Mouse (Mus musculus): Measurements from ENCODE around the gene AL607142.1. TPM values are rescaled to one million over a fixed set of nuclear protein-coding genes. Genes with fewer than 3 reads are reported as not detected.

AL607142.1 gene
- polyA plus RNA-seq, 1 experiment, result not detected

DNA sequence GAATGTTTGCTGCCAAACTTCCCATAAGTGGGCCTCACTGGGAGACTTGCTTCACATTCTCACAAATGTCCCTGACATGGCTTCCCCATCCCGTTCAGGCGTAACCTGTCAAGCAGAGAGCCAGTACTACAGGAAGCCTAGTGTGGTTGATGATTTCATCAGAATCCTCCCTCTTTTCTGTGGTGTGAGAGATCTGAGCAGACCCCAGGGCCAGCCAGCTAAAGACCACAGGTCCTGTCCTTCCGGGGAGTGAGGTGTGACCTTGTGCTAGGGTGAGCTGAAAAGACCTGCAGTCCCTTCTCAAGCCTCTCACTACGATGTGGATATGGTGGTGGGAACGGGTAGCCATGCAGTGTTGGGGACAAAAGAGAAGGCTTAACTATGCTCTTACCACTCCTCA is 17.7 kb downstream of the AL607142.1 start:
- TF ChIP-seq POLR2A (IDR thresholded peaks at IDR 0.05; ENCODE audit: borderline replicate concordance, low read depth, low read length) (no peak), CTCF (IDR thresholded peaks at IDR 0.05; ENCODE audit: low read depth, low read length) (no peak)
- no peak overlapping the region for H3K4me3 ChIP-seq (ENCODE audit: insufficient read depth, low read length)
- peaks cover 4% of the 10 kb centered on the region; the same call in 1 of the 2 replicates for H3K4me1 ChIP-seq (ENCODE audit: control insufficient read depth, insufficient read depth, low read length)
- H3K27ac ChIP-seq (ENCODE audit: insufficient read depth, low read depth, low read length), result no peak overlapping the region

DNA sequence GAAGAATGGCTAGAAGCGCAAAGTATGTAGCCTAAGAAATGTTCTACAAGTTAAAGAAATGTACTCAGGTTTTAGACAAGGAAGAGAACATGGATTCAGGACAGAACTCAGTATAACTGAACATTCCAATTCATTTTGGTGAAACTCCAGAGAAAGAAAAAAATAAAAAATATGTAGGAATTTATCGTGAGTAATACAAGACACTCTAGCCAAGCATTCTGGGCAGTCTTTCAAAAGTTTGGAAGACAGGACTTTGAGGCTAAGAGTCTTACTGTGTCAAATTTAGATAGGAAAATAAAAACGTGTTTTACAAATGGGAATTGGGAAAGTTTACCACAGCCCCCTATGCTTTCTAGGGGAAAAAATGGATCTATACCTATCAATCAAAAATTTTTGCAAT is 18.9 kb downstream of the AL607142.1 start:
- Histone ChIP-seq H3K27ac (ENCODE audit: insufficient read depth, low read depth, low read length) (no peak overlapping the region), H3K4me3 (ENCODE audit: insufficient read depth, low read length) (no peak overlapping the region), H3K4me1 (ENCODE audit: control insufficient read depth, insufficient read depth, low read length) (peaks cover 13% of the 10 kb centered on the region)
- TF ChIP-seq CTCF (IDR thresholded peaks at IDR 0.05; ENCODE audit: low read depth, low read length) (no peak), POLR2A (IDR thresholded peaks at IDR 0.05; ENCODE audit: borderline replicate concordance, low read depth, low read length) (no peak)

DNA sequence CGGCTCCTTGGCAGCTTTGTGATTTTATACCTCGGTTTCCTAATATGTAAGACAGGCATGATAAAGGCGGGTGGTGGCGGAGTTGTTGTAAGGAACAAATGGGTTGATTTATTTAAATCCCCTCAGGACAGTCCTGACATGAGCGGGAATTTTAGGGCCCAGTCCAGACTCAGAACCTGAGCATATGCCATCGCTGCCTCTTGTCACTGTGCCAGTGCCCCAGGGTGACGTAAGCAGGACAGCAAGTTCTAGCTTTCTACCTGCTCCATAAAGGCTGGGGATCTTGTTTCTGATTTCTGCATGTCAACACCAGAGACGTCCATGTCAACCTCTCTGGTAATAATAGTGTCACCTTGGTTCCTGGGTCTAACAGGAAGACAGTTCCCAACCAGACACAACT is 24.7 kb downstream of the AL607142.1 start:
- no peak overlapping the region for H3K4me3 ChIP-seq (ENCODE audit: insufficient read depth, low read length)
- no peak overlapping the region for H3K27ac ChIP-seq (ENCODE audit: insufficient read depth, low read depth, low read length)
- TF ChIP-seq POLR2A (IDR thresholded peaks at IDR 0.05; ENCODE audit: borderline replicate concordance, low read depth, low read length), result no peak
- no peak for TF ChIP-seq CTCF (IDR thresholded peaks at IDR 0.05; ENCODE audit: low read depth, low read length)
- peaks cover 13% of the 10 kb centered on the region for H3K4me1 ChIP-seq (ENCODE audit: control insufficient read depth, insufficient read depth, low read length)

DNA sequence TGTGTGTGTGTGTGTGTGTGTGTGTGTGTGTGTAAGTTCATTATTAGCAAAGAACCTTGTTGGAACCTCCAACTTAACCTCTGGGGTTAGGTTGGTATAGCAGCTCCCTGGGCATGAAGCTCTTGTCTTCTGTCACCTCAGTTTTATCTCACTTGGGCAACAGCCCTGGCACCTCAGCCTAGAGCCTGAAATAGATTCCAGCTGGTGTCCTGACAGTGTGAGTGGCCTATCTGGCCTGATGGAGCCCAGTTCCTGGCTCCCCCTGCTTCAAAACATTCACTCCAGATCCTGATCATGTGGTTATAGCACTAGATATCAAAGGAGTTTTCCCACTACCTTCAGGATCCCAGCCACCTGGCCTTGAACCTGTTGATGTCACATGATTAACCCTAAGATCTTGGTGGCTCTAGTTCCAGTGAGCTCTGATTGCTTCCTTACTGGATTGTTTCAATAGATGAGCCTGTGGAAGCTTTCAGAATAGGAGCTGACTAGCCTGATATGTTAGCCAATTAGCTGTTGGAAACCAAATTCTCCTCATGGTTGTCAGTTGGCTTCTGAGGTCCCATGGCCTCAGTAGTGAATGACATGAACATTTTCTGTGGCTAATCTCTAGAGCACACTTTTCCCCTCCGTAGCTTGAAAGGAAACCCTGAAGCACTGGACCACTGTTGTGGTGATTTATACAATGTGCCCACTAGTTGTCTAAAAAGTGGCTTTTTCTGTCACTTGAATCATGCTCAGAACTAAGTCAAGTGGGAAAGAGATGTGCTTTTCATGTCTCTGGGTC is 27.4 kb downstream of the AL607142.1 start:
- H3K4me1 ChIP-seq (ENCODE audit: control insufficient read depth, insufficient read depth, low read length), result peaks cover 12% of the 10 kb centered on the region
- H3K27ac ChIP-seq (ENCODE audit: insufficient read depth, low read depth, low read length), result no peak overlapping the region
- no peak for TF ChIP-seq POLR2A (IDR thresholded peaks at IDR 0.05; ENCODE audit: borderline replicate concordance, low read depth, low read length)
- TF ChIP-seq CTCF (IDR thresholded peaks at IDR 0.05; ENCODE audit: low read depth, low read length), result no peak
- no peak overlapping the region for H3K4me3 ChIP-seq (ENCODE audit: insufficient read depth, low read length)

DNA sequence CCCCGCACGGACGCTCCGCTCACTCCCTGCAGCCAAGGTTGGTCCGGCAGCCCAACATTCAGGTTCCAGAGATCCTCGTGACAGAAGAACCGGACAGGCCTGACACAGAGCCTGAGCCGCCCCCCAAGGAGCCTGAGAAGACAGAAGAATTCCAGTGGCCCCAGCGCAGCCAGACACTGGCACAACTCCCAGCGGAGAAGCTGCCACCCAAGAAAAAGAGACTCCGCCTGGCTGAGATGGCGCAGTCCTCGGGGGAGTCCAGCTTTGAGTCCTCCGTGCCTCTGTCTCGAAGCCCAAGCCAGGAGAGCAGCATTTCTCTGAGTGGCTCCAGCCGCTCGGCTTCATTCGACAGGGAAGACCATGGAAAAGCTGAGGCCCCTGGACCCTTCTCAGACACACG is 32.1 kb downstream of the AL607142.1 start:
- TF ChIP-seq CTCF (IDR thresholded peaks at IDR 0.05; ENCODE audit: low read depth, low read length), result no peak
- Histone ChIP-seq H3K4me1 (ENCODE audit: control insufficient read depth, insufficient read depth, low read length) (peaks cover 3% of the 10 kb centered on the region), H3K4me3 (ENCODE audit: insufficient read depth, low read length) (no peak overlapping the region), H3K27ac (ENCODE audit: insufficient read depth, low read depth, low read length) (no peak overlapping the region)

DNA sequence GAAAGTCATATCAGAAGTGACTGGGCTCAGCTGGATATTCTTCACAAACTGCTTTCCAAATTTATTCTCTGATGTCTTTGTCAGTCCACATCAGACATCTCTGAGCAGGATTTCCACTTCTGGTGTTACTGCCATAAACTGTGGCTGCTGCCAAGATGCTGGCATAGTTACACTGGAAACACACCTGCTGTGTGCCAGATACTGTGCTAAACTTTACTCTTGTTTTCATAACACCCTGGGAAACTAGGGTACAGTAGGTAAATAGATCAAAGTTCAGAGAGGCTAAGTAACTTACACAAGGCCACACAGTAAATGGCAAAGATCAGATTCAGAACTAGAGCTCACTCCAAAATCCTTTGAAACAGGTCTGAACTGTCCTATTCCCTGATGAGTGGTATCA is 36.4 kb downstream of the AL607142.1 start:
- H3K4me3 ChIP-seq (ENCODE audit: insufficient read depth, low read length), result no peak overlapping the region
- TF ChIP-seq CTCF (IDR thresholded peaks at IDR 0.05; ENCODE audit: low read depth, low read length), result no peak
- peaks cover 8% of the 10 kb centered on the region for H3K4me1 ChIP-seq (ENCODE audit: control insufficient read depth, insufficient read depth, low read length)
- no peak overlapping the region for H3K27ac ChIP-seq (ENCODE audit: insufficient read depth, low read depth, low read length)

DNA sequence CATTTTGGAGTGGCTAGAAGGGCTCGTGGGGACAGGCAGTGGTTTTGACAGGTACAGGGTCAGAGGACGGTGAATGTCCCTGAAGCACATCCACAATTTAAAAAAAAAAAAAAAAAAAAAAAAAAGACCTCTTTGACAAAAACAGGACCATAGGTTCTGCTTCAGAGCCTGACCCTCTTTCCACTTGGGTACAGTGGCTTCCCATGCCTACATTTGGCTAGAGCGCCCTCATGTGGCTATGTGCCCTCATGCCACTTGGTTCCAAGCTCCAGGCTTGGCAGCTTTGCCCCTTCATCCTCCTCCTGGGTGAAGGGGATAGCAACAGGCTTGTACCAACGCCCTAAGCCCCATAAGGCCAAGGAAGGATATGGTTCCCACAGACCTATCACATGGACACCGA is 39.8 kb downstream of the AL607142.1 start:
- Histone ChIP-seq H3K27ac (ENCODE audit: insufficient read depth, low read depth, low read length) (no peak overlapping the region), H3K4me1 (ENCODE audit: control insufficient read depth, insufficient read depth, low read length) (peaks cover 8% of the 10 kb centered on the region), H3K4me3 (ENCODE audit: insufficient read depth, low read length) (no peak overlapping the region)
- TF ChIP-seq POLR2A (IDR thresholded peaks at IDR 0.05; ENCODE audit: borderline replicate concordance, low read depth, low read length) (no peak), CTCF (IDR thresholded peaks at IDR 0.05; ENCODE audit: low read depth, low read length) (peak; percentile 73)

DNA sequence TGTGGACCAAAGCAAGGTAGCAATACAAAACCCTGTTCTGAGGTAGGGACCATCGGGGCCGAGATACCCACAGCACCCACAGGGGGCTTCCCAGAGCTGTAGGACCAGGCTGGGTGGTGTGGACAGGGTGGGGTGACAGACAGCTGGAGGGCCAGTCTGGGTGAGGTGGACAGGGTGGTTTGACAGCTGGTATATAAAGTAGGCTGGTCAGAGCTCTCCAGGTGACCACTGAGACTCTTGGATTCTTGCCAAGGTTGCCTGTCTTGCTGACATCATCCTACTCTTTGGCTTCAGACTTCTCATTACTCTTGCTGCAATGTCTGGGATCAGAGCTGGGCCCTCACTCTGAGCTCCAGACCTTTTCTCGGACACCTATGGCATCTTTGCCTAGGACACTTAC is 41.6 kb downstream of the AL607142.1 start:
- H3K27ac ChIP-seq (ENCODE audit: insufficient read depth, low read depth, low read length), result no peak overlapping the region
- H3K4me3 ChIP-seq (ENCODE audit: insufficient read depth, low read length), result no peak overlapping the region
- peaks cover 8% of the 10 kb centered on the region for H3K4me1 ChIP-seq (ENCODE audit: control insufficient read depth, insufficient read depth, low read length)
- no peak for TF ChIP-seq CTCF (IDR thresholded peaks at IDR 0.05; ENCODE audit: low read depth, low read length)
- no peak for TF ChIP-seq POLR2A (IDR thresholded peaks at IDR 0.05; ENCODE audit: borderline replicate concordance, low read depth, low read length)

DNA sequence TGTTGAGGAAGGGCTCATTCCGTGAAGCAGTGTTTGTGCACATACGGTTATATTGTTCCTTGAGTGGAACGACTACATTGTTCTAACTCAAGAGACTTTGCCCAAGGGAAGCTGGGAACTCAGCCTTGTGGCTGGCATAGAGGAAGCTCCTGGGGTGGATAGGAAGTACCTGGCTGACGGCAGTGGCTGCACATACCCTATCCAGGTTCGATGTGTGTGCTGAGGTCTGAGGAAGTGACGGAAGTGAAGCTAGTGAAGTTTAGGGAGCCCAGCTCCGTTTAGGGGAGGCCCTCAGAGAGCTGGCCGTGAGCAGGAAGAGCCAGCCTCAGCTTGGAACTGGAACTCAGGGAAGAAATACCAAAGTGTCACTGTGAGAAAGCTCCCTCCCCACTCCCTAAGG is 43.0 kb downstream of the AL607142.1 start:
- Histone ChIP-seq H3K4me3 (ENCODE audit: insufficient read depth, low read length) (no peak overlapping the region), H3K27ac (ENCODE audit: insufficient read depth, low read depth, low read length) (no peak overlapping the region), H3K4me1 (ENCODE audit: control insufficient read depth, insufficient read depth, low read length) (no peaks in the 10 kb centered on the region)
- TF ChIP-seq POLR2A (IDR thresholded peaks at IDR 0.05; ENCODE audit: borderline replicate concordance, low read depth, low read length) (no peak), CTCF (IDR thresholded peaks at IDR 0.05; ENCODE audit: low read depth, low read length) (no peak)

DNA sequence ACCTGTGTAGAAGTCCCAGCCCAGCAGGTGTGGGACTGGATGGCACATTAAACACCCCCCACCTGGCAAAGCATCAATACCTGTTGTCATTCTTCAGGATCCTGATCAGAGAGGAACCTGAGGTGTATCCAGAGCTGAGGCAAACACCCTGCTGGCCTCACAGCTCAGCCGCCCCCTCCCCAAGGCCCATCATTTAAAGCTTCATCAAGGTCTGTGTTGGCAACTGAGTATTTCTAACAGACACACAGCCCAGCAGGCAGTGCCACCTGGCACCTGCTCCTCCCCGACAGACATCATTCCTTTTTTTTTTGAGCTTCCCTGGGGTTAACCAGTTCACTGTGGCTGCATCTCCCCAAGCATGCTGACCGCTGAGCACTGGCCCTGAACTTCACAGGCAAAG is 50.7 kb downstream of the AL607142.1 start:
- TF ChIP-seq POLR2A (IDR thresholded peaks at IDR 0.05; ENCODE audit: borderline replicate concordance, low read depth, low read length), result no peak
- no peak for TF ChIP-seq CTCF (IDR thresholded peaks at IDR 0.05; ENCODE audit: low read depth, low read length)
- peaks cover 17% of the 10 kb centered on the region for H3K4me1 ChIP-seq (ENCODE audit: control insufficient read depth, insufficient read depth, low read length)
- H3K27ac ChIP-seq (ENCODE audit: insufficient read depth, low read depth, low read length), result no peak overlapping the region
- no peak overlapping the region for H3K4me3 ChIP-seq (ENCODE audit: insufficient read depth, low read length)

Measured in bone marrow macrophage, adult 2 months (primary cell).